9 mouse cellular contexts compared by ENCODE assay signal in the genomic region with DNA sequence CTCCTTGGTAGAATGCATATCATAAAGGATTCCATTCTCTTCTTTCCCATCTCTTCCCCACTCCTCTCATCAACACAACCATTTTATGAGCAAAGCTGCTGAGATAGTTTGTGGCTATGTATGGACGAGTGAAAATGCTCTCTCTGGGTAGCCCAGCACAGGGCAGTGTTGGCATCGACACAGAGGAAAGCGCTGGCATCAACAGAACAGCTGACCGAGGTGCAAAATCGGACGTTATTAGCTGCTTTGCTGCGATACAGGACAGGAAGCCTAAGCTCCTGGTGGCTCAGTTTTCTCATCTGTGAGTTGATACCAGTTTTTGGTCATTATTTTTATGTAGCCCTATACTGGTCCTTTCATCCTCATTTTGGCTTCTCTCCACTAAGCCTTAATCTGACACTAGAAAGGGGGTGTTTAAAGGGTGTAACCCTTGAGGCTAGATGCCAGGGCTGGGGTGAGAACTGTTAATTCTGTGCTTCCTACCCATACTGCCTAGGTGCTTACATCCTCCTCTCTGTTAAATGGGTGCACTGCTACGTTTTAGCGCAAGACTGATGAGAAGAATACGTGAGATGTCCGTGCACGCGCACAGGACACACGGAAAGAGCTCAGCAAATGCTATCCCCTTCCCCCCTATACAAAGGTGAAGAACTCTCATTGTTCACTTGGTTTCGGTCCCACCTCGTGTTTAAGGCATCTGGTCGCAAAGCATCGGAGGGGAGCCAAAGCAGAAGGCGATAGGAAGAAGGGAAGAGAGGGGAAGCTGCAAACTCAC. TPM values are rescaled to one million over a fixed set of nuclear protein-coding genes. Genes with fewer than 3 reads are reported as not detected.
A peak's percentile ranks its signal among the peaks of the same experiment; 100 is the strongest.
DNase-seq lines count a peak whose midpoint lies in the region; ATAC-seq and TF ChIP-seq lines count a peak whose summit lies in the region.
"Had no signal": no experiment of that assay in that cellular context is flagged by ENCODE, and none has a peak within 500 bp of the region (broad histone marks: within the 10 kb centered on the region; RNA-seq: fewer than 3 reads in every experiment).

No protein-coding gene starts in this region.

- DNase-seq in heart, adult 18-20 months: no peak
- DNase-seq in ES-E14 (ENCODE audit: low read depth, low spot score): no peak
- DNase-seq in embryonic facial prominence, embryonic 11.5 days (ENCODE audit: low spot score): peak; percentile 2
- DNase-seq in adrenal gland, postnatal 10 days: no peak
- DNase-seq in left cerebral cortex, adult 11 months (ENCODE audit: low spot score): no peak

- H3K4me2 ChIP-seq in heart, embryonic 15.5 days: peak overlapping the region; percentile 73
- peak overlapping the region; percentile 36 for H3K4me2 ChIP-seq in embryonic facial prominence, embryonic 11.5 days (ENCODE audit: low read depth, low read length)
- H3K4me2 ChIP-seq in intestine, postnatal 0 days (replicated peaks; ENCODE audit: low read depth): peak overlapping the region; percentile 60
- H3K4me2 ChIP-seq in neural tube, embryonic 13.5 days: peak overlapping the region; percentile 60

- H3K27ac ChIP-seq in heart, embryonic 15.5 days: no peak overlapping the region
- H3K27ac ChIP-seq in ES-E14 (ENCODE audit: insufficient read depth, low read depth, low read length, poor library complexity, severe bottlenecking): no peak overlapping the region
- no peak overlapping the region for H3K27ac ChIP-seq in embryonic facial prominence, embryonic 11.5 days (replicated peaks; ENCODE audit: low read depth, low read length)
- no peak overlapping the region for H3K27ac ChIP-seq in intestine, postnatal 0 days (ENCODE audit: low read depth, low read length)
- peak overlapping the region; percentile 92 for H3K27ac ChIP-seq in neural tube, embryonic 13.5 days (replicated peaks)

- TF ChIP-seq CTCF in intestine, postnatal 0 days (IDR thresholded peaks at IDR 0.05; ENCODE audit: low read depth): no peak

- H3K36me3 ChIP-seq in heart, embryonic 15.5 days: no peaks in the 10 kb centered on the region
- H3K36me3 ChIP-seq in ES-E14 (ENCODE audit: control insufficient read depth, insufficient read depth, low read length, poor library complexity, severe bottlenecking): no peaks in the 10 kb centered on the region
- H3K36me3 ChIP-seq in embryonic facial prominence, embryonic 11.5 days (replicated peaks; ENCODE audit: control insufficient read depth, insufficient read depth, low read depth, low read length): no peaks in the 10 kb centered on the region
- no peaks in the 10 kb centered on the region for H3K36me3 ChIP-seq in intestine, postnatal 0 days (ENCODE audit: control insufficient read depth, insufficient read depth)
- no peaks in the 10 kb centered on the region for H3K36me3 ChIP-seq in neural tube, embryonic 13.5 days

- no peaks in the 10 kb centered on the region; the same call in 1 of the 2 replicates for H3K4me1 ChIP-seq in heart, embryonic 15.5 days (replicated peaks)
- H3K4me1 ChIP-seq in ES-E14 (ENCODE audit: control insufficient read depth in 2 of 2, insufficient read depth in 2 of 2, low read length in 2 of 2, poor library complexity in 1 of 2): peaks cover 0 to 1% of the 10 kb centered on the region in 2 experiments; a peak in 1 of 4 replicates
- no peaks in the 10 kb centered on the region for H3K4me1 ChIP-seq in embryonic facial prominence, embryonic 11.5 days (ENCODE audit: control insufficient read depth, insufficient read depth, low read length)
- H3K4me1 ChIP-seq in intestine, postnatal 0 days (replicated peaks; ENCODE audit: control insufficient read depth, insufficient read depth, low read length): no peaks in the 10 kb centered on the region
- H3K4me1 ChIP-seq in neural tube, embryonic 13.5 days (replicated peaks): peaks cover 17% of the 10 kb centered on the region

- H3K4me3 ChIP-seq in heart, embryonic 15.5 days: peak overlapping the region; percentile 45
- H3K4me3 ChIP-seq in ES-E14 (ENCODE audit: insufficient read depth in 1 of 2, low read depth in 1 of 2, low read length in 2 of 2, poor library complexity in 1 of 2, severe bottlenecking in 1 of 2): peak overlapping the region; percentile 67 to 76
- H3K4me3 ChIP-seq in embryonic facial prominence, embryonic 11.5 days (ENCODE audit: low read depth, low read length): peak overlapping the region; percentile 39
- peak overlapping the region; percentile 34 for H3K4me3 ChIP-seq in intestine, postnatal 0 days (ENCODE audit: low read depth, low read length)
- peak overlapping the region; percentile 50 for H3K4me3 ChIP-seq in neural tube, embryonic 13.5 days

- H3K9ac ChIP-seq in heart, embryonic 15.5 days: peak overlapping the region; percentile 31; the same call in 1 of the 2 replicates
- peak overlapping the region; percentile 61; the same call in 1 of the 2 replicates for H3K9ac ChIP-seq in ES-E14 (ENCODE audit: insufficient read depth, low read depth, low read length, poor library complexity, severe bottlenecking)
- H3K9ac ChIP-seq in embryonic facial prominence, embryonic 11.5 days (replicated peaks; ENCODE audit: low read length): peak overlapping the region; percentile 41
- H3K9ac ChIP-seq in intestine, postnatal 0 days (ENCODE audit: low read depth, low read length): no peak overlapping the region
- H3K9ac ChIP-seq in neural tube, embryonic 13.5 days: peak overlapping the region; percentile 74

- in situ Hi-C loops in ES-E14 (cut with MboI; ENCODE audit: low sequenced_read_pairs in 2 of 2, unreplicated experiment in 2 of 2): no loop called here

- peaks cover 16% of the 10 kb centered on the region for H3K27me3 ChIP-seq in heart, embryonic 15.5 days
- no peaks in the 10 kb centered on the region for H3K27me3 ChIP-seq in embryonic facial prominence, embryonic 11.5 days (ENCODE audit: control insufficient read depth, insufficient read depth, low read length)
- 0 out of 2 replicates have a peak, but pooled peaks cover 4% of the 10 kb centered on the region for H3K27me3 ChIP-seq in intestine, postnatal 0 days (replicated peaks; ENCODE audit: control insufficient read depth, insufficient read depth, low read length)
- no peaks in the 10 kb centered on the region; the same call in 1 of the 2 replicates for H3K27me3 ChIP-seq in neural tube, embryonic 13.5 days

- ATAC-seq in heart, embryonic 15.5 days (replicated peaks; ENCODE audit: insufficient number of reproducible peaks, insufficient read depth, low FRiP score, low read depth): no peak
- peak; percentile 42 for ATAC-seq in embryonic facial prominence, embryonic 11.5 days (replicated peaks; ENCODE audit: insufficient number of reproducible peaks, low FRiP score, low TSS enrichment, low read depth)
- ATAC-seq in intestine, postnatal 0 days: no peak
- ATAC-seq in neural tube, embryonic 13.5 days (ENCODE audit: low read depth): peak; percentile 72

- 22% methylated on average over 19 of the region's 19 CpGs for WGBS in heart, embryonic 15.5 days
- 30% methylated on average over 19 of the region's 19 CpGs for WGBS in embryonic facial prominence, embryonic 11.5 days
- 29% methylated on average over 19 of the region's 19 CpGs for WGBS in intestine, postnatal 0 days
- WGBS in neural tube, embryonic 13.5 days: 25% methylated on average over 19 of the region's 19 CpGs

- H3K9me3 ChIP-seq in heart, embryonic 15.5 days (replicated peaks): no peaks in the 10 kb centered on the region
- H3K9me3 ChIP-seq in ES-E14 (ENCODE audit: control insufficient read depth, insufficient read depth, low read depth, low read length): no peaks in the 10 kb centered on the region
- H3K9me3 ChIP-seq in embryonic facial prominence, embryonic 11.5 days (replicated peaks; ENCODE audit: control insufficient read depth, low read length): no peaks in the 10 kb centered on the region
- H3K9me3 ChIP-seq in intestine, postnatal 0 days (ENCODE audit: control insufficient read depth): no peaks in the 10 kb centered on the region
- no peaks in the 10 kb centered on the region for H3K9me3 ChIP-seq in neural tube, embryonic 13.5 days

RNA-seq across cellular contexts. Expression of a gene that starts 0.6 kb away (rescaled TPM):
- polyA plus RNA-seq in heart, embryonic 15.5 days (2015; fragmentation: Nextera tagmentation; extraction: Ambion mirVana): 1.6 and 4.8 TPM in 2 replicates
- under 1 TPM in 1 of 2 experiments, not detected in 1; 0.46 TPM for total RNA-seq in heart, adult 18-20 months (2021)
- 1.5 and 2.2 TPM in 2 replicates for total RNA-seq in ES-E14 (2012; rRNA removed)
- polyA plus RNA-seq in embryonic facial prominence, embryonic 11.5 days (2014; fragmentation: Nextera tagmentation; extraction: Ambion mirVana): 59.5 and 61.3 TPM in 2 replicates
- polyA plus RNA-seq in intestine, postnatal 0 days (2015; fragmentation: Nextera tagmentation; extraction: Ambion mirVana): 7.7 and 8.4 TPM in 2 replicates
- polyA plus RNA-seq in neural tube, embryonic 13.5 days (2015; fragmentation: Nextera tagmentation; extraction: Ambion mirVana): 215 and 233 TPM in 2 replicates
- 10 to 100 TPM in 1 of 2 experiments, 1 to 10 TPM in 1; 9.9 to 14.0 TPM for total RNA-seq in adrenal gland, postnatal 10 days (2021)

RNA-seq across cellular contexts. Expression of a gene that starts 15.7 kb away (rescaled TPM):
- 10.2 and 12.5 TPM in 2 replicates for polyA plus RNA-seq in heart, embryonic 15.5 days (2015; fragmentation: Nextera tagmentation; extraction: Ambion mirVana)
- total RNA-seq in heart, adult 18-20 months (2021): not detected
- 8.4 and 12.0 TPM in 2 replicates for total RNA-seq in ES-E14 (2012; rRNA removed)
- polyA plus RNA-seq in embryonic facial prominence, embryonic 11.5 days (2014; fragmentation: Nextera tagmentation; extraction: Ambion mirVana): 30.6 and 35.8 TPM in 2 replicates
- polyA plus RNA-seq in intestine, postnatal 0 days (2015; fragmentation: Nextera tagmentation; extraction: Ambion mirVana): 31.0 and 34.1 TPM in 2 replicates
- polyA plus RNA-seq in neural tube, embryonic 13.5 days (2015; fragmentation: Nextera tagmentation; extraction: Ambion mirVana): 36.6 and 43.6 TPM in 2 replicates
- total RNA-seq in adrenal gland, postnatal 10 days (2021): 1 to 10 TPM; 4.6 to 7.5 TPM
- total RNA-seq: MEL had no signal

RNA-seq across cellular contexts. Expression of a gene that starts 15.7 kb away (rescaled TPM):
- polyA plus RNA-seq in heart, embryonic 15.5 days (2015; fragmentation: Nextera tagmentation; extraction: Ambion mirVana): 1.5 and 2.0 TPM in 2 replicates
- not detected for total RNA-seq in heart, adult 18-20 months (2021)
- total RNA-seq in ES-E14 (2012; rRNA removed): 2.1 and 4.6 TPM in 2 replicates
- polyA plus RNA-seq in embryonic facial prominence, embryonic 11.5 days (2014; fragmentation: Nextera tagmentation; extraction: Ambion mirVana): 11.8 and 12.9 TPM in 2 replicates
- 3.7 and 7.0 TPM in 2 replicates for polyA plus RNA-seq in intestine, postnatal 0 days (2015; fragmentation: Nextera tagmentation; extraction: Ambion mirVana)
- polyA plus RNA-seq in neural tube, embryonic 13.5 days (2015; fragmentation: Nextera tagmentation; extraction: Ambion mirVana): 12.3 and 13.1 TPM in 2 replicates
- 1 to 10 TPM; 1.0 to 1.1 TPM for total RNA-seq in adrenal gland, postnatal 10 days (2021)
- total RNA-seq: MEL had no signal

RNA-seq across cellular contexts. Expression of a gene that starts 17.1 kb away (rescaled TPM):
- polyA plus RNA-seq in heart, embryonic 15.5 days (2015; fragmentation: Nextera tagmentation; extraction: Ambion mirVana): 11.0 and 15.5 TPM in 2 replicates
- 1 to 10 TPM in 1 of 2 experiments, under 1 TPM in 1; 0.92 to 1.2 TPM for total RNA-seq in heart, adult 18-20 months (2021)
- total RNA-seq in ES-E14 (2012; rRNA removed): 10.8 and 17.1 TPM in 2 replicates
- polyA plus RNA-seq in embryonic facial prominence, embryonic 11.5 days (2014; fragmentation: Nextera tagmentation; extraction: Ambion mirVana): 92.4 and 92.5 TPM in 2 replicates
- 56.8 and 62.6 TPM in 2 replicates for polyA plus RNA-seq in intestine, postnatal 0 days (2015; fragmentation: Nextera tagmentation; extraction: Ambion mirVana)
- 122 and 129 TPM in 2 replicates for polyA plus RNA-seq in neural tube, embryonic 13.5 days (2015; fragmentation: Nextera tagmentation; extraction: Ambion mirVana)
- total RNA-seq in adrenal gland, postnatal 10 days (2021): 10 to 100 TPM; 13.1 to 18.8 TPM
- total RNA-seq: MEL had no signal

RNA-seq across cellular contexts. Expression of a gene that starts 45.7 kb away (rescaled TPM):
- 4.9 and 6.5 TPM in 2 replicates for polyA plus RNA-seq in heart, embryonic 15.5 days (2015; fragmentation: Nextera tagmentation; extraction: Ambion mirVana)
- total RNA-seq in heart, adult 18-20 months (2021): 1 to 10 TPM; 1.6 to 3.7 TPM
- total RNA-seq in ES-E14 (2012; rRNA removed): 5.4 and 8.3 TPM in 2 replicates
- polyA plus RNA-seq in embryonic facial prominence, embryonic 11.5 days (2014; fragmentation: Nextera tagmentation; extraction: Ambion mirVana): 13.4 TPM in 2 replicates
- polyA plus RNA-seq in intestine, postnatal 0 days (2015; fragmentation: Nextera tagmentation; extraction: Ambion mirVana): 2.7 and 3.1 TPM in 2 replicates
- polyA plus RNA-seq in neural tube, embryonic 13.5 days (2015; fragmentation: Nextera tagmentation; extraction: Ambion mirVana): 13.1 and 15.8 TPM in 2 replicates
- total RNA-seq in adrenal gland, postnatal 10 days (2021): 10 to 100 TPM in 1 of 2 experiments, 1 to 10 TPM in 1; 7.3 to 14.0 TPM

Comparison
In these comparisons a context has a peak if more than half of its experiments do, and no peak if none do; other contexts are left out.
1. ATAC-seq: peak in embryonic facial prominence, embryonic 11.5 days (single experiment) and neural tube, embryonic 13.5 days (single experiment); none in heart, embryonic 15.5 days (single experiment) and intestine, postnatal 0 days (single experiment).
2. Peak in every context shown above with its lines, with median percentiles within 50 percentile points of each other: H3K4me2 ChIP-seq and H3K4me3 ChIP-seq.